Mouse (Mus musculus) thymus, adult 2 months (tissue): Measurements from ENCODE around the gene Mindy2. TPM values are rescaled to one million over a fixed set of nuclear protein-coding genes. Genes with fewer than 3 reads are reported as not detected.
A peak's percentile ranks its signal among the peaks of the same experiment; 100 is the strongest.

Source experiments
- DNase-seq: peaks from one replicate; pipeline ENCODE4 v3.0.0; 2021
- H3K27ac ChIP-seq: fragments of 200-500 bp; 2 replicates; pipeline ENCODE4 v1.5.1; 2012; ENCODE audit warnings: low read length, control low read depth; ENCODE audit not compliant: control insufficient read depth, insufficient read depth
- H3K27me3 ChIP-seq: fragments of 200-500 bp; 2 replicates; pipeline ENCODE4 v1.6.1; 2012; ENCODE audit warnings: mild to moderate bottlenecking, low read length, moderate library complexity, mixed read lengths; ENCODE audit not compliant: control insufficient read depth, insufficient read depth
- H3K36me3 ChIP-seq: fragments of 200-500 bp; 2 replicates; pipeline ENCODE4 v1.6.1; 2012; ENCODE audit warnings: mild to moderate bottlenecking, low read length, moderate library complexity; ENCODE audit not compliant: control insufficient read depth, insufficient read depth
- H3K4me1 ChIP-seq: fragments of 200-500 bp; replicated peaks from 2 replicates; pipeline ENCODE4 v1.6.1; 2012; ENCODE audit warnings: low read length; ENCODE audit not compliant: control insufficient read depth, insufficient read depth
- H3K4me3 ChIP-seq: fragments of 200-500 bp; 2 replicates; pipeline ENCODE4 v1.5.1; 2012; ENCODE audit warnings: mild to moderate bottlenecking, low read length, control low read depth, moderate library complexity; ENCODE audit not compliant: control insufficient read depth, insufficient read depth
- CTCF ChIP-seq: fragments of 200-500 bp; IDR thresholded peaks from 2 replicates; pipeline ENCODE4 v1.5.1; 2012; ENCODE audit warnings: mild to moderate bottlenecking, control low read depth, low read length, moderate library complexity, borderline replicate concordance; ENCODE audit not compliant: control insufficient read depth, poor library complexity, insufficient read depth; ENCODE audit errors: extremely low read depth
- POLR2A ChIP-seq: fragments of 200-500 bp; IDR thresholded peaks from 2 replicates; pipeline ENCODE4 v1.6.1; 2012; ENCODE audit warnings: mild to moderate bottlenecking, low read length, control low read depth, moderate library complexity; ENCODE audit not compliant: control insufficient read depth, poor library complexity, insufficient read depth; ENCODE audit errors: extremely low read depth
- WGBS: fragments of 180-500 bp; shearing (Covaris S2); methylation state at CpG from one replicate; pipeline ENCODE4 v1.1.7; 2018; 5-methylcytosine and 5-hydroxymethylcytosine counted together
- polyA plus RNA-seq: library from polyadenylated mRNA; depleted of rRNA; stranded (reverse); fragments of >200 nt; gene quantifications from 2 replicates; pipeline ENCODE4 v1.2.3, GENCODE M21; 2012

The Mindy2 gene
- polyA plus RNA-seq, 1 experiment = 17.3 TPM

- TF ChIP-seq CTCF = no peak
- no peak for TF ChIP-seq POLR2A
- Histone ChIP-seq H3K4me3 (no peak overlapping the region), H3K36me3 (no peaks in the 10 kb centered on the region), H3K27me3 (no peaks in the 10 kb centered on the region), H3K4me1 (no peaks in the 10 kb centered on the region), H3K27ac (no peak overlapping the region)
- no peak for DNase-seq
Measured at GRCm38 (mm10) chr9:70690579-70690978, 33.6 kb upstream of the Mindy2 start.

- TF ChIP-seq CTCF (no peak), POLR2A (no peak)
- no peak overlapping the region for H3K27ac ChIP-seq
- DNase-seq = no peak
- H3K36me3 ChIP-seq = no peaks in the 10 kb centered on the region
- no peaks in the 10 kb centered on the region for H3K27me3 ChIP-seq
- 75% methylated on average over 3 of the region's 3 CpGs for WGBS
- H3K4me3 ChIP-seq = no peak overlapping the region
- no peaks in the 10 kb centered on the region for H3K4me1 ChIP-seq
Measured at GRCm38 (mm10) chr9:70689926-70690325, 33.0 kb upstream of the Mindy2 start.

DNA sequence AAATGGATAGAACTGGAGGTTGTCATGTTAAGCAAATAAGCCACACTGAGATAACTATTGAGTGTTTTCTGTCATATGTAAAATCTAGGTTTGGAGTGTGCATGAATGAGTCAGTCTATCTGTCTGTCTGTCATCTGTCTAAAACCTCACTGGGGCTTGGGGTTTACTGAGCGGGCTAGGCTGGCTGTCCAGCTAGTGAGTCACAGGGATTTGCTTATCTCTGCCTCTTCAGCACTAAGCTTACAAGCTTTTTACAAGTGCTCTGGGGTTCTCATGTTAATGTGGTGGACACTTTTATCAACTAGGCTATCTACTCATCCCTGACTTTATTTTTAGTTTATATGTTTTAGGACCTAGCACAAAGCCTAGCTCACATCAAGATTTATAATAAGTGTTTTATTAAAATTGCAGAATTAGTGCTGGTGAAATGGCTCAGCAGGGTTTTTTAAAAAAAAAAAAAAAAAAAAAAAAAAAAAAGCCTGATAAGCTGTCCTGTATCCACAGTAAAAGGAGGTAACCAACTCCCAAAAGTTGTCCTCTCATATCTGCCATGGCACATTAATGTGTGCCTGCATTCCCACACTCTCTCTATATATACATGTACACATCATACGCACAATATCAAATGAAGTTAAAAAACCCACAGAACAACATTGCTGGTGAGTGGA is 31.5 kb upstream of the Mindy2 start:
- 95% methylated on average over 2 of the region's 2 CpGs for WGBS
- H3K36me3 ChIP-seq = no peaks in the 10 kb centered on the region
- no peaks in the 10 kb centered on the region for H3K4me1 ChIP-seq
- no peak overlapping the region for H3K27ac ChIP-seq
- H3K27me3 ChIP-seq = no peaks in the 10 kb centered on the region
- no peak overlapping the region for H3K4me3 ChIP-seq
- no peak for TF ChIP-seq POLR2A
- no peak for TF ChIP-seq CTCF
- no peak for DNase-seq

DNA sequence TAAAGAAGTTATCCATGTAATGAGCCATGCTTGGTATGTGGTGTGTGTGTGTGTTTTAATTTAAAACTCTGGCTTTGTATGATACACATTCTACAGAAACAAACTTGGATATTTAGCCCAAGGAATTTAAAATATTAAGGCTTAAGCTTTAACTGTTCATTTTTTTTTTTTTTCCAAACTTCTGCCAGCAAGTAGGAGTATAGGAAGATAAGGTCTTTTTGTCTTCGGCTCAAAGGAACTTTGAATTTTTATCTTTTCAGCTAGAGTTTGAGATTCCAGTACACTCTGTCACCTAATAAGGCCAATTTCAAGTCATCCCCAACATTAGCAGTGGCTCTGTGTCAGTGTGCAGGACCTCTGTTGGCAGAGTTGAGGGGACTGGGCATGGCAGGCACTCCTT is 25.2 kb upstream of the Mindy2 start:
- TF ChIP-seq POLR2A = no peak
- TF ChIP-seq CTCF = no peak
- WGBS = 82% methylated on average over 1 of the region's 1 CpGs
- Histone ChIP-seq H3K4me1 (no peaks in the 10 kb centered on the region), H3K27ac (no peak overlapping the region), H3K27me3 (no peaks in the 10 kb centered on the region), H3K36me3 (no peaks in the 10 kb centered on the region), H3K4me3 (no peak overlapping the region)
- DNase-seq = no peak

- Histone ChIP-seq H3K27me3 (no peaks in the 10 kb centered on the region), H3K27ac (peak overlapping the region; percentile 49), H3K4me3 (peak overlapping the region; percentile 72), H3K36me3 (no peaks in the 10 kb centered on the region), H3K4me1 (no peaks in the 10 kb centered on the region)
- under 1% methylated on average over 101 of the region's 103 CpGs for WGBS
- TF ChIP-seq CTCF (0 out of 2 replicates have a peak, but pooled peaks have one; percentile 14), POLR2A (no peak; the same call in 1 of the 2 replicates)
- peak; percentile 52 for DNase-seq
Measured at GRCm38 (mm10) chr9:70679132-70680091, 22.4 kb upstream of the Mindy2 start.

GRCm38 (mm10) chr9:70678682-70679131 is 21.7 kb upstream of the Mindy2 start, which contains the start of gene Adam10:
Gene Adam10 (plus strand): TSS chr9:70678997.
- no peaks in the 10 kb centered on the region for H3K36me3 ChIP-seq
- no peaks in the 10 kb centered on the region for H3K4me1 ChIP-seq
- H3K27me3 ChIP-seq = no peaks in the 10 kb centered on the region
- peak within 1 kb of the TSS; percentile 49 for H3K27ac ChIP-seq
- WGBS = under 1% methylated on average over 48 of the region's 48 CpGs
- peak within 1 kb of the TSS; percentile 72 for H3K4me3 ChIP-seq
- peak; percentile 98 for DNase-seq
- TF ChIP-seq CTCF = no peak
- TF ChIP-seq POLR2A = peak; percentile 89

GRCm38 (mm10) chr9:70675961-70676360 is 19.0 kb upstream of the Mindy2 start:
- H3K4me3 ChIP-seq = no peak overlapping the region
- peaks cover 4% of the 10 kb centered on the region for H3K4me1 ChIP-seq
- WGBS = 84% methylated on average over 5 of the region's 5 CpGs
- no peak overlapping the region for H3K27ac ChIP-seq
- H3K27me3 ChIP-seq = no peaks in the 10 kb centered on the region
- no peak for DNase-seq
- no peaks in the 10 kb centered on the region for H3K36me3 ChIP-seq
- TF ChIP-seq POLR2A = no peak
